Mouse (Mus musculus): ENCODE measurements around the gene Acox2. TPM values are rescaled to one million over a fixed set of nuclear protein-coding genes. Genes with fewer than 3 reads are reported as not detected.

Acox2 gene
- polyA plus RNA-seq, 1 experiment: not detected

DNA sequence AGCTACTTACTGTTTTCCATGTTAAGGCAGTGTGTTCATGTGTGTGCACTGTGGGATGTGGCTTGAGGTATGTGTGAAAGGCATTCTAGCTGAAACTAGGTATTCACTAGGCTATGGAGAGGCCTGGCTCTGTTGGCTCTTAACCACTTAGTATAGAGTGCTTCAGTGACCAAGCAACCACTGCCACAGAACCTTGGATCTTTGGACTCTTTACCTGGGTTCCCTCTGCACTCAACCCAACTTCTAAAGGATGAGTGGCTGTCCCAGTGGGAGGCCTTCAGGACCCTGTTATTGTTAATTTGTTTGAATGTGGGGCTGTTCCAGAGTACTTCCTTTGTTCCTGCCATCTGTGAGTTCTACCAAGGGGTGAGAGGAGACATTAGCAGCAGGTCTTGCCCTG, 17.3 kb downstream of the Acox2 start:
- Histone ChIP-seq H3K9me3 (ENCODE audit: control insufficient read depth, low read length) (no peaks in the 10 kb centered on the region), H3K36me3 (ENCODE audit: control insufficient read depth) (no peaks in the 10 kb centered on the region; the same call in 1 of the 2 replicates), H3K4me3 (replicated peaks) (no peak overlapping the region), H3K4me1 (ENCODE audit: control insufficient read depth) (no peaks in the 10 kb centered on the region), H3K27me3 (ENCODE audit: control insufficient read depth) (no peaks in the 10 kb centered on the region)
- TF ChIP-seq GATA1 (IDR thresholded peaks at IDR 0.05; ENCODE audit: low read length): no peak
- TF ChIP-seq TAL1 (IDR thresholded peaks at IDR 0.05; ENCODE audit: low read length): no peak

DNA sequence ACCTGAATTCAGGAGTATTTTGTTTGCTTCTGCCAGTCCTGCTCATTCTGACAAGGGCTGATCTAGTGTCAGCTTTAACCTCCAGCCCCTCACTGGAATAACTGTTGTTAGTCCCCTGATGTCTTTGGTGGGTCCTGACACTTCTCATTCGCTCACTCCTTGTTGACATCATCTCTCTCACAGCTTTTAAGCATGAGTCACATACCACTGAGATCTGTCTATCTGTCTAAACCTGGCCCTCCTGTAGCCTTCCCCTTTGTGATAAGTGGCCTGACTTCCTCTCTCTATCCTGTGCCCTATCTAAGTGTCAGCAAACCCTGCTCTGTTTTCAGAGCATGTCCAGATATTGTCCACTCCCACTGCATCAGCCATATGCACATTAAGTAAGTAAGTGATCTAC, 25.9 kb downstream of the Acox2 start:
- Histone ChIP-seq H3K9me3 (ENCODE audit: control insufficient read depth, low read length) (no peaks in the 10 kb centered on the region), H3K36me3 (ENCODE audit: control insufficient read depth) (no peaks in the 10 kb centered on the region; the same call in 1 of the 2 replicates), H3K27me3 (ENCODE audit: control insufficient read depth) (no peaks in the 10 kb centered on the region), H3K4me3 (replicated peaks) (no peak overlapping the region), H3K4me1 (ENCODE audit: control insufficient read depth) (peaks cover 29% of the 10 kb centered on the region)
- no peak for TF ChIP-seq TAL1 (IDR thresholded peaks at IDR 0.05; ENCODE audit: low read length)
- no peak for TF ChIP-seq GATA1 (IDR thresholded peaks at IDR 0.05; ENCODE audit: low read length)

DNA sequence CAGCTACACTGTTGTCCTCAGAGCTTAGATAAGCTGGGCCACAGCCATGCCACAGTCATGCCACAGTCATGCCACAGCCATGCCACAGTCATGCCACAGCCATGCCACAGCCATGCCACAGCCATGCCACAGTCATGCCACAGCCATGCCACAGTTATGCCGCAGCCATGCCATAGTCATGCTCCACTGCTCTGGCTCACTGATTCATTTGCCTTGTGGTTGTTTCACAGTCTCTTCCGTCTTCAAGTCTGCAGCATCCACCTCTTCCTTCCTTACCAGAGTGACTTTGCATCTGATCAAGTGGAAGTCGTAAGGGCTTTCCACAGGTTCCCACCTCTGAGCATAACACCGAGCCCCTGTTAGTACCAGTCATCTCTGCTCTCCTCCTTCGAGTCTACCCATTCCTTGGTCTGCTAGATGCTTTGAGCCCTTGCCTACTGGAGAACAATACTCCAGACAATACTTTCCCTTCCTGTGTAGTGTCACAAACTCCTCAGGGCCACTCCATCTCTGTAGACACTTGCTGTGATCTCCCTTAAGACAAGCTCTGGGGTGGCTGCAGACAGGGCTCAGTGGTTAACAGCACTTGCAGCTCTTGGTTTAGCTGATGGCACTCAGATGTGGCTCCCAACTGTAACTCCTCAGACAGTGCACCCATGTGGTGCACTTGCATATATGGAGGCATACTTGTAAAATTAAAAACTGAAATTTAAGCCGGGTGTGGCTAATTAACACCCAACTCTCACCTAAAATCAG, 26.8 kb downstream of the Acox2 start:
- Histone ChIP-seq H3K4me3 (replicated peaks) (no peak overlapping the region), H3K9me3 (ENCODE audit: control insufficient read depth, low read length) (no peaks in the 10 kb centered on the region), H3K4me1 (ENCODE audit: control insufficient read depth) (peaks cover 29% of the 10 kb centered on the region), H3K27me3 (ENCODE audit: control insufficient read depth) (no peaks in the 10 kb centered on the region), H3K36me3 (ENCODE audit: control insufficient read depth) (no peaks in the 10 kb centered on the region; the same call in 1 of the 2 replicates)
- TF ChIP-seq TAL1 (IDR thresholded peaks at IDR 0.05; ENCODE audit: low read length): no peak

DNA sequence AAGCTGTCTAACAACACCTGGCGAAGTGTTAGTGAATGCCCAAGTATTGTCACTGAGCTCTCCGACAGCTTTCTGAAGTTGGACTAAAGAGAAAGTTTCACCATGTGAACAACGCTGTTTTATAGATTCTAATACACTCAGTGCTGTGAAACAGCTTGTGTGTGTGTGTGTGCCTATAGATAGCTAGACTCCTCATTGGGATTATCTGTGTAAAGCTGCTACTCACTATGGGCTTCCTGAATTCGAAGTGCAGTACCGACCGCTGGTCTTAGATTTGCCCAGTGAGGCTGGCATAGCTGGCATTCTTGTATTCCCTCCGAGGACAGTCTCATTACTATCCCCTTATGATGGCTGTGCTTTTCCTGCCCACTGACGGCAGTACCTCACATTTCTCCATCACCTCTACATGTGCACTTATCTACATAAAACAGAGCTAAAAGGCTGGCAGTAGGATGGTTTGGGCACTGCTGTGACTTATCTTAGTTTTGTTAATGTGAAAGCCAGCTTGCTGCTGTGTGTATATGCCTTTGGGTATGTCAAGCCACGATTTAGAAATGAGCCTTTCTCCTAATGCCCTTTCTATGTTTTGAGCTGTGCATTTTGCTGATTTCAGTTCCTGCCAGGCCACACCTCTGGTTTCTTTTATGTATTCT, 29.7 kb downstream of the Acox2 start:
- Histone ChIP-seq H3K9me3 (ENCODE audit: control insufficient read depth, low read length) (no peaks in the 10 kb centered on the region), H3K27me3 (ENCODE audit: control insufficient read depth) (no peaks in the 10 kb centered on the region), H3K4me3 (replicated peaks) (no peak overlapping the region), H3K4me1 (ENCODE audit: control insufficient read depth) (peaks cover 36% of the 10 kb centered on the region), H3K36me3 (ENCODE audit: control insufficient read depth) (no peaks in the 10 kb centered on the region; the same call in 1 of the 2 replicates)
- TF ChIP-seq GATA1 (IDR thresholded peaks at IDR 0.05; ENCODE audit: low read length) (no peak), TAL1 (IDR thresholded peaks at IDR 0.05; ENCODE audit: low read length) (no peak)

DNA sequence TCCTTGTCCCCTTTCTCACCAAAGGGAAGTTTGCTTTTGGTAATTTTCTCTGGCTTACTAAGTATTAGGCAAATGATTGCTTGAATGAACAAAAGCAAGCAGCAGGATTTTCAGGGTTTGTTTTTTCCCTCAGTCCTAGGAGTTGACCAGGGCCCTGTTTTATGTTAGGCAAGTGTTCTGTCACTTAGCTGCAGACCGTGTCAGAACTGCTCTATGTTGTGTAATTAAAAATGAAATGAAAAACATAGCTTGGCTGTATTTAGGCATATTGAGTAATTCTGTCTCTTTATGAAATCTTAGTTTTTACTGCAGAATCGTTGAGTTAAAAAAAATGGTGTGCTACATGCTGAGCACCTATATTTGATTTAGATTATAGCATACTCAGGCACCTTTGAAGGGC, 34.3 kb downstream of the Acox2 start:
- H3K36me3 ChIP-seq (ENCODE audit: control insufficient read depth): peaks cover 8% of the 10 kb centered on the region
- no peaks in the 10 kb centered on the region for H3K9me3 ChIP-seq (ENCODE audit: control insufficient read depth, low read length)
- peaks cover 44% of the 10 kb centered on the region for H3K4me1 ChIP-seq (ENCODE audit: control insufficient read depth)
- no peak overlapping the region for H3K4me3 ChIP-seq (replicated peaks)
- TF ChIP-seq TAL1 (IDR thresholded peaks at IDR 0.05; ENCODE audit: low read length) (no peak), GATA1 (IDR thresholded peaks at IDR 0.05; ENCODE audit: low read length) (no peak)
- no peaks in the 10 kb centered on the region for H3K27me3 ChIP-seq (ENCODE audit: control insufficient read depth)

DNA sequence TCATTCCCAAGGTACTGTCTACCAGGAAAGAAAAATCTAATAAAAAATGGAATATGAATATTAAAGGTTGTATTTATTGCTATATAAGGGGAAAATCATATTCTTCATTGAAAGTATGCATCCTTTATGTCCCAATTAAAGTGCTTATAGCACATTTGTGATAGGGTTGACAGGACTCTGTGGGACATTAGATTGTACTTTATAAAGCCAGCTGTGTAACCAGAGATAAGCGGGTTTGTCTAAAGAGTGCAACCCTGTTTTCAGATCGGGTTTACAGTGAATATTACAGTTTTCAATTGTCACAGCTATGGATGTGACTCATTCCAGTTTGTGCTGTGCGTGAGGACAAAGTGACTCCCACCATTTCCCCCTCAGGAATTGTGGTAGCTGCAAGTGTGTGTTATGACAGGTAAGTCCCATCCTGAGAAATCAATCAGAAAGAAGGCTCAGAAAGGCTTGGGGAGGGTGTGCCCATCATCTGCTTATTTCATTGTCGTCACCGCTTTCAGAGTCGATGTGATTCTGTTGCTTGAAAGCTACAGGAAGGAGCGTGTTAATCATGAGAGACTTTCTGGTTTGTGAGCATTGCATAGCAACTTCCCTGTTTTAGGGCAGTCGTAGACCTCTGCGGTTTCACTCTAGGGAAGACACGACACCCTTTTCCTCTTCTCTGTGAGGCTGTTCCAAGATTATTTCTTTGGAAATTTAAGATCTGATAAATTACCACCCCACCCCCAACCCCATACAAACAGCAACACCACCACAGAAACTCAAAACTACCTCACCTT, 35.5 kb downstream of the Acox2 start:
- Histone ChIP-seq H3K4me3 (replicated peaks) (no peak overlapping the region), H3K9me3 (ENCODE audit: control insufficient read depth, low read length) (no peaks in the 10 kb centered on the region), H3K4me1 (ENCODE audit: control insufficient read depth) (peaks cover 34% of the 10 kb centered on the region), H3K36me3 (ENCODE audit: control insufficient read depth) (peaks cover 8% of the 10 kb centered on the region), H3K27me3 (ENCODE audit: control insufficient read depth) (no peaks in the 10 kb centered on the region)
- TF ChIP-seq TAL1 (IDR thresholded peaks at IDR 0.05; ENCODE audit: low read length) (peak; percentile 40; the same call in 2 of the 3 replicates), GATA1 (IDR thresholded peaks at IDR 0.05; ENCODE audit: low read length) (no peak)

DNA sequence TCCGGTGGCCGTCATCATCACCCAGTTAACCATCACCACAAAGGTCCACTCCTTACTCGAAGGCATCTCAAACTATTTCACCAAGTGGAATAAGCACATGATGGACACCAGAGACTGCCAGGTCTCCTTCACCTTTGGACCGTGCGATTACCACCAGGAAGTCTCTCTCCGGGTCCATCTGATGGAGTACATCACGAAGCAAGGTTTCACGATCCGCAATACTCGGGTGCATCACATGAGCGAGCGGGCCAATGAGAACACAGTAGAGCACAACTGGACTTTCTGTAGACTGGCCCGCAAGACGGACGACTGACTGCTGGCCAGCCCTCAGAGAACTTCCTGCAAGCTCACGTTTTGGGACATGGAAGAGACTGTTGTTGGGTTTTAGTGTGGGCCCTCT, 36.6 kb downstream of the Acox2 start:
- TF ChIP-seq GATA1 (IDR thresholded peaks at IDR 0.05; ENCODE audit: low read length) (no peak), TAL1 (IDR thresholded peaks at IDR 0.05; ENCODE audit: low read length) (no peak)
- peaks cover 8% of the 10 kb centered on the region for H3K36me3 ChIP-seq (ENCODE audit: control insufficient read depth)
- no peaks in the 10 kb centered on the region for H3K27me3 ChIP-seq (ENCODE audit: control insufficient read depth)
- no peaks in the 10 kb centered on the region for H3K9me3 ChIP-seq (ENCODE audit: control insufficient read depth, low read length)
- H3K4me1 ChIP-seq (ENCODE audit: control insufficient read depth): peaks cover 34% of the 10 kb centered on the region
- H3K4me3 ChIP-seq (replicated peaks): no peak overlapping the region

DNA sequence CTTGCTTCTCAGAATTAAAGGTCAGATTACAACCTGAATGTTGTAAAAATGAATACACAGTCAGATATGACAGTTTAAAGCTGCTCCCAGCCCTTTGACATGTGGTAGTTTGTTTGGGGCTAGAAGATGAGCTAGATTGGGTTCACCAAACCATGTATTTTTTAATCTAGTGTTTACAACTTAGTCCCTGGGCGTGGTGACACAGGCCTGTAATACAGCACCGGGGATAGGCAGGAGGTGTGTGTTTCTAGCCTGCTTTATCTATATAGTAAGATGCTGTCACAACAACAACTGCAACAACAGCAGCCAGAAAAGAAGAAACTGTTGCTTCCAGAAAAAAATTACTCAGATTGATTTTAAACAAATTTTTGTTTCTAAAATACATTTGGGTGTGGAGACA, 38.2 kb downstream of the Acox2 start:
- no peaks in the 10 kb centered on the region for H3K9me3 ChIP-seq (ENCODE audit: control insufficient read depth, low read length)
- no peak for TF ChIP-seq GATA1 (IDR thresholded peaks at IDR 0.05; ENCODE audit: low read length)
- no peak for TF ChIP-seq TAL1 (IDR thresholded peaks at IDR 0.05; ENCODE audit: low read length)
- H3K27me3 ChIP-seq (ENCODE audit: control insufficient read depth): no peaks in the 10 kb centered on the region
- H3K4me1 ChIP-seq (ENCODE audit: control insufficient read depth): peaks cover 37% of the 10 kb centered on the region
- no peak overlapping the region for H3K4me3 ChIP-seq (replicated peaks)
- H3K36me3 ChIP-seq (ENCODE audit: control insufficient read depth): peaks cover 8% of the 10 kb centered on the region

DNA sequence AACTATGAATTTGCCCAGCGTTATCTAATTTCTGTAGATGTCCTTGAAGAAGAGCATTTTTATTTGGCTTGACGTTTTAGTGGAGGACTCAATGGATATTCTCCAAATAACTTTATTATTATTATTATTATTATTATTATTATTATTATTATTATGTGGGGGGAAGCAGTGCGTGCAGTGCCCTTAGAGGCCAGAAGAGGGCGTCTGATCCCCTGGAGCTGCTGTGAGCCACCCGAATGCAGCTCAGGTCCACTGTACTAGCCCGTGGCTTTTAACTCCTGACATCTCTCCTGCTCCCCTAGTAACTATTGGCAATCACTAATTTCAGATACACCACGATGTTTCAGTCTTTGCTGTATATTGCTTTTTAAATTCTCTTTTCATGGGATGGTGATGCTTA, 38.8 kb downstream of the Acox2 start:
- Histone ChIP-seq H3K9me3 (ENCODE audit: control insufficient read depth, low read length) (no peaks in the 10 kb centered on the region), H3K36me3 (ENCODE audit: control insufficient read depth) (peaks cover 8% of the 10 kb centered on the region), H3K4me3 (replicated peaks) (no peak overlapping the region), H3K4me1 (ENCODE audit: control insufficient read depth) (peaks cover 41% of the 10 kb centered on the region), H3K27me3 (ENCODE audit: control insufficient read depth) (peaks cover 3% of the 10 kb centered on the region)
- no peak for TF ChIP-seq TAL1 (IDR thresholded peaks at IDR 0.05; ENCODE audit: low read length)
- TF ChIP-seq GATA1 (IDR thresholded peaks at IDR 0.05; ENCODE audit: low read length): no peak
